Mouse (Mus musculus) liver, adult 2 months (tissue): Measurements from ENCODE around the gene Mrps36.

Experiments used
- CTCF ChIP-seq: fragments of 200-500 bp; IDR thresholded peaks from 2 replicates; pipeline ENCODE4 v1.5.1; 2011; ENCODE audit warnings: low read depth, low read length, control low read depth
- POLR2A ChIP-seq: fragments of 200-500 bp; IDR thresholded peaks from 2 replicates; pipeline ENCODE4 v1.6.1; 2011; ENCODE audit warnings: low read length, control low read depth; ENCODE audit not compliant: insufficient read depth; ENCODE audit errors: extremely low read depth

GRCm38 (mm10) chr13:100724051-100724754 lies 20.3 kb downstream of the Mrps36 start:
- TF ChIP-seq CTCF (no peak), POLR2A (no peak)
